Mouse (Mus musculus) heart, postnatal 10 days (tissue): ENCODE measurements around the gene Fat3. TPM values are rescaled to one million over a fixed set of nuclear protein-coding genes. Genes with fewer than 3 reads are reported as not detected.

Source experiments
- DNase-seq, 2 experiments: peaks; one replicate each; pipeline ENCODE4 v3.0.0; 2021
- intact Hi-C: fragments of 180-260 bp; cut with DNase I; formaldehyde crosslinking; loops from one replicate; pipeline ENCODE4 v1.15.1; 2025
- total RNA-seq, 2 experiments: library from RNA; stranded (reverse); gene quantifications; 2 replicates each; pipeline ENCODE4 v1.2.3; 2021

The Fat3 gene
- total RNA-seq, 2 experiments from 2014 or later: 1.3 to 1.4 TPM

DNA sequence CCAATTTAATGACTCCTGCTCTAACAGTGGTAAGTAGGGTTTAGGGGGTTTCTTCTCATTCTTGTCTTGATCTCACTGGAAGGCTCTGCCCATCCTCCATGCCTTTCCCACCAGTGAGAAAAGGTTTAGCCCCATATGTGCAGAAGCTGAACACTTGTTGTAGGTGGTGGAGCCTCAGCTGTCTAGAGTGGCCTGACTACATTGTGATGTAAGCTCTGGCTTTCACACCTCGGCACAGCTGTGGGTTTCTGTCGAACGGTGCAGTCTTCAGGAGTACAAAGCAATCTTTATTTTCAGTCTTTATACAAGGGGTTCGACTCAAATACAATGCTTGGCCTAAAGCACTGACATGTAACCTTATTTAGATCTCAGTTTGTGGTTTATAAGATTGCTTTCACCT, 437.6 kb downstream of the Fat3 start:
- DNase-seq: no peak
- intact Hi-C loops: no loop called here

DNA sequence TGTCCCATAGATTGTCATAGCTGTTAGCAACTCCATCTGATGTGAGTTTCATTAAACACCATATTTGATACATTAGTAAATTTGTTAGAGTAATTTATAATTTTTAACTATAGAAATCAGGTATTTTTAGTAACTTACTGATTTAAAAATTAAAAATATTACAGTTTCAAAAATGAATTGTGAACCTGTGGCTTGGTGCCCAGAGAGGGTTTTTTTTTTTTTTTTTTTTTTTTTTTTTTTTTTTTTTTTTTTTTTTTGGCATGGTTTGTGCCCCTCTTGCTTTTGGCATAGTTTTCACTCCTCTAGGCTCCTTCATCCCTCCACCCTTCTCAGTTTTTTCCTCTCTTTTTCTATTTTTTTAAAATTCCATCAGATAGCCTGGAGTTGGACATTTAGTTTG, 438.6 kb downstream of the Fat3 start:
- no peak for DNase-seq
- intact Hi-C loops: no loop called here

DNA sequence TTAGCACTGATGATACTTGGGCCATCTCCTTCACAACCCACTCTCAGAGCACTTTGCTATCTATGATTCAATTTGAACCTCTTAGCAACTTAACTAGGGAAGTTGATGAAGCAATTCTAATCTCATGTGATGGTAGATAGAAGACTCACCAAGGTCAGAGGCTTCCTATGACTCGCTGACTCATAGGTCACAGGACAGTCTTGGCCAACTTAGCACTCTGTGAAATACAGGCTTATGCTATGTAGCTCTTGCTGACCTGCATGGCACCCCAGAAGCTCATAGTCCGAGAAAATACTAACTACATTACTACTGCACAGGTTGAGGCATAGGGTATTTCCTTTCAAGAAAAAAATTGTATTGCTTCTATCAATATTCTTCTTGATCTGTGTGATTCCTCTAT, 454.4 kb downstream of the Fat3 start:
- DNase-seq: no peak
- intact Hi-C loops: no loop called here

DNA sequence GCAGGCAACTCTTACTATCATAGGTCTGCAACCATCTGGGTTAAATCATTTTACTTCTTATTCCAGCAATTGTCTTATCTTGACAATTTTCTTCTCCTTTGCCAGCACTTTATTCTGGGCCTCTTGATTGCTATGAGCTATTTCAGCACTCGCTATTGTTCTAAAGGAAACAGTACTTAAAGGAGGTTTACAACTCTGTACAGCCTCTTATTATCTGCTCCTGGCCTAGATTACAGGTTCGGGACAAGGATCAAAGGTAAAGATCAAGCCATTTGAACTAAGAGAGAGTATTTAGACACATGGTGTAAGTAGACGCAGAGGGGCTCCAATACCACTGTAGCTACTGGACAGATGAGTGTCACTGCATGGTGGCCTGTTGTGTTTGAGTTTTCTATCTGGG, 463.7 kb downstream of the Fat3 start:
- no peak for DNase-seq
- intact Hi-C loops: no loop called here

DNA sequence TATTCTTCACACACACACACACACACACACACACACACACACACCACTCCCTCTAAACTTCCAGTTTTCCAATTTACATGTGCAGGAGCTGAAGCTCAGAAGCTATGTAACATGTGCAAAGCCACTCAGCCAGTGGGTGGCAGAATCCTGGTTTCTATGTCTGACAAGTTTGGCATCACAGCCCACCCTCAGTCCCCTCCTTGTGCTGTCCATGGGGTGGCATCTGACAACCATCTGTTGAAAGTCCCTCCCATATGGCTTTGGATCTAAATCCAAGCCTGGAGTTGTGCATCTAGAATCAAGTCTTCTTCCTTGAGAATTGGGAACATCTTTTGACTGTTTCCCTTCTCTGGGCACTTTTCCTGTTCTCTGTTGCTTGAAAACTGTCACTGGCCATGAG, 464.7 kb downstream of the Fat3 start:
- intact Hi-C loops: no loop called here
- DNase-seq: no peak

DNA sequence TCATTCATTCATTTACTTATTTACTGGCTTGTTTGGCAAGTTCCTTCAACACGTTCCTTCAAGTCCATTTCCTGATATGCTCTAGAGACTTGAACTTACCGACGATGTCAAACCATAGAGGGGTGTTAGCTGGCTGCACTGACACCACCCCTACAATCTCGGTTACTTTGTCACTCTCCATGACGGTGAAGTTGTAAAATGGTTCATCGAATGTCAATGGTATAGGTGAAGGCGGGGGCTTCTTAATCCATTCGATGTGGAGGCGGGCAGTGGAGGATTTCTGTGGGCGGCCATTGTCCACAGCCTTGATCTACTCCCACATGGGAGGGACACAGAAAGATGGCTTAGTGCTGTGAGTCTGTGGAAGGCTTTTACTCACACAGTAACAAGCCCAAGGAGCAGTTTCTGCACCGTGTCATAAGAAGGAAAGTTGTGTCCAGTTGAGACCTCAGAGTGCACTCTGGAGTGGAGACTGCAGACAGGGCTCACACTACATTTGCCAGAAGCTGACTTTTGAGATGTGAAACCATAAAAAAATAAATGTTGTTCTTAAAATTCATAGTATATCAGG, 471.3 kb downstream of the Fat3 start:
- intact Hi-C loops: loop anchor here (5.0 kb wide), 1 partner anchor 83 kb away; no protein-coding TSS in a partner anchor

DNA sequence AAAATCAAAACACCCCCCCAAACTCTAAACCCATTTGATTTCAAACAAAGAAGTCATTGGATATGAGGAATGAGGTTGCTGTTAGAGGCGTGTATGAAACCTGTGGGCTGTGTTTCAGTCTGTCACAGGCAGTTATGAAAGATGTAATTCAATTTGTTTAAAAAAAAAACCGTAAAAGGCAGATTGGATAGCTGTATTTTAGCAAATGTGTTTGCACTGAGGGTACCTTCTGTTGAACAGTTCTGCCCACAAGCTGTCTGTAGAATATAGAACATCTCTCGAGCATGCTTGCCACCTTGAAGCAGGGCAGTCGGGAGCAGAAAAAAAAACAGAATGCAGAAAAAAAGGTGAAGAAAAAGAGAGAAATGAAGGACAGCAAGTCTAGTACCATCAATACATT, 472.0 kb downstream of the Fat3 start:
- DNase-seq: no peak
- intact Hi-C loops: loop anchor here (5.0 kb wide), 1 partner anchor 83 kb away; no protein-coding TSS in a partner anchor

More for the DNA sequence above, 471.3 kb downstream of the Fat3 start:
- DNase-seq: no peak

DNA sequence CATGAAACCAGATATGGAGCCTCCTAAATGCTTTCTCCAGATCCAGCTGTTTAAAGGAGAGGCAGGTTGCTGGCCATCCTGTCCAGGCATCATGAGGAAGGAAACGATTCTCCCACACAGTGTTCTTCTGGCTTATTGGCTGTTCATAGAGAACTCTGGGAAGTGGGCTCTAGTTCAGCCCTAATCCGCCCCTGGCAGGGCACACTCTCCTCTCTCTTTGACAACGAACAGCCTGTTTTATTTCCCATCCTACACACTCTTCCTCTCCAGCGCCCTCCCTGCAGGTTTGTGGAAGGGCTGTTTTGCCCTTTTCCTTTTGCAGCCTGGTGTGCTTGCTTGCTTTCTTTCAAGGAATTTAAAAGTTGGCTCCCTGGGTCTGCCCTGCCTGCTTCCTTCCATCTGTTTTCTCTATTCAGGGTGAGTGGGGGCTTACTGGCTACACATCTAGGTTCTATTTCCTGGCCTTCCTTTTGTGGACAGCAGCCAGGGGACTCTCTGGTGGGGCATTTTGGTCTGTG, 472.6 kb downstream of the Fat3 start:
- peak; percentile 48 to 49 for DNase-seq
- intact Hi-C loops: loop anchor here (5.0 kb wide), 1 partner anchor 84 kb away; no protein-coding TSS in a partner anchor

DNA sequence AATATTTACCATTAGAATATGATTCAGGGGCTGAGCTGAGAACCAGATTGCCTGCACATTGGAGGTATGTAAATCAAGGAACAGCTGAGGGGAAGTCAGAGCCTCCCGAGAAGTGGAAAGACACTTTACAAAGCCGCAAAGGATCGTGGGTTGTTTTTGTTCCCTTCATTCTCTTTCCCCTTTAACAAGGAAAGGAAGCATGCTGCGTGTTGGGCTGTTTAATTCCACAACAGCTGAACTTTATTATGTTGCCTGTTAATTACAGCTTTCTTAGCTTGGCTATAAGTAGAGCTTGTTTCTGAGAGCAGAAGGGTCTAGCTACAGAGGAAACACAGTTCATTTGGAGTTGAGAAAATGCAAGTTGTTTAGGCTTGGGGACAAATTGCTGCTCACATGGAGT, 475.0 kb downstream of the Fat3 start:
- no peak for DNase-seq
- intact Hi-C loops: loop anchor here (5.0 kb wide), 1 partner anchor 86 kb away; no protein-coding TSS in a partner anchor

DNA sequence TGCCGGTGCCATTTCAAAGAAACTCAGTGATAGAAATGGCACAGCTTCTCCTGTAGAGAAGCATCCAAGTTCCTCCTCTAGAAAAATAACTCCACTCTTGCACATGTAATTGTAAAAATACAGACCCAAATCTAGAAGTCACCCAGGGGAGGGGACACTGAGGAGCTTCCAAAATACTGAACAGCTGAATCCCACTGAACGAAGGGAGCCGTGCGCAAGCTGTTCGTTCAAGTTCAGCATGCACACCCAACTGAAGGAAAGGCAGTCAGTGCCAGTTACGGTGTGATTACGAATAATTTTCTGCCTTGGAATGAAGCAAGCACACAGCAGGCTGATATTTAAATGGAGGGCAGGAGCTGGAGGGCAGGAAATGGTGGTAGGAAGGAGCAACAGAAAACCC, 476.4 kb downstream of the Fat3 start:
- intact Hi-C loops: loop anchor here (5.0 kb wide), 1 partner anchor 88 kb away; no protein-coding TSS in a partner anchor
- DNase-seq: no peak

DNA sequence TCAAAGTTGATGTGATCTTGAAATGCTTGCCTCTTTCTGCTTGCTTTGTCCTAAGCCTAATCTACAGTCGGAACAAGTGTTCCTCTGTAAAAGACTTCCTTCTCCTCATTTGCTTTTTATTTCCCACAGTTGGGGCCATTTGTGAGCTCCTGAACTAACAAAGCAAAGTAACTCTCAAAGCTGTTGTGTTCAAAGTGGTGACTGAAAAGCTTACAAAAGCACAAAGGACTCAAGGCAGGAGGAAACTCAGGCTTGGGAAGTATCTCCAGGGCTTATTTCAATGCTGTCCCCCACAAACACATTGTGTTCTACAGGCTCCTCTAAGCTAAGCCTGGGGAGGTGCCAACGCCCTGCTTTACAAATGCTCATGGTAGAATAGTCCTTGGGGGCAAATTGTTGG, 487.0 kb downstream of the Fat3 start:
- no peak for DNase-seq
- intact Hi-C loops: no loop called here

DNA sequence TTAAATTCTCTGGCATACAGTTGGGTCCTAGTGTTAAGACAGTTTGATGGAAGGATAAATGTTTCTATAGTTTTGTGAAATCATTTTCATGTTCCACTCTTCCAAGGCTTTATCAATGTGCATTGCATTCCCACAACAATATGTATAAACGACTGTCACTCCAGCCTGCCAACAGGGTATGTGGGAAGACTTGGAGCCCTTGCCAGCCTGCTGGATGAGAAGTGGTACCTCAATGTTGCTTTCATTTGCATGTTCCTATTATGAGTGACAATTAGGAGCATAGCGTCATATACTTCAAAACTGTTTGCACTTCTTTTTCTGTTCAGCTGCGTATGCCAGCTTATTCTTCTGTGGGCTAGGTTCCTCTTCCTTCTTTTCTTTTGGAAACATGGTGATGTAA, 489.7 kb downstream of the Fat3 start:
- intact Hi-C loops: no loop called here
- no peak for DNase-seq

DNA sequence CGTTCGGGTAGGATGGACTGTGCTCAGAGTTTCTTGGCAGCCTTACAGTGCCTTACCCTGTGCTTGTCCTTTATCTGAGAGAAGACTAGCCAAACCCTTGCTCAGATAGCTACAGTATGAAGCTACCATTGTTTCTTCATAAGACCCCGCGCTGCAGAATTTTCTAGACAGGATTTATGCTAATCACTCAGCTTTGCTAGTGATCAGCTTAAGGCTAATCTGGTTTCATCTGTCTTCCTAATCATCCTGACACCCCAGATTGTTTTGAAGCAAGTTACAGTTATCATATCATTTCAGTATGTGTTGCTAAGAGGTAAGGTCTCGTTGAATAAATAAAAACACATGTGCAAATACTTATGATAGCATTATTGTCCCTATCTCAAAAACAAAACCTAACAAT, 493.6 kb downstream of the Fat3 start:
- intact Hi-C loops: no loop called here

DNA sequence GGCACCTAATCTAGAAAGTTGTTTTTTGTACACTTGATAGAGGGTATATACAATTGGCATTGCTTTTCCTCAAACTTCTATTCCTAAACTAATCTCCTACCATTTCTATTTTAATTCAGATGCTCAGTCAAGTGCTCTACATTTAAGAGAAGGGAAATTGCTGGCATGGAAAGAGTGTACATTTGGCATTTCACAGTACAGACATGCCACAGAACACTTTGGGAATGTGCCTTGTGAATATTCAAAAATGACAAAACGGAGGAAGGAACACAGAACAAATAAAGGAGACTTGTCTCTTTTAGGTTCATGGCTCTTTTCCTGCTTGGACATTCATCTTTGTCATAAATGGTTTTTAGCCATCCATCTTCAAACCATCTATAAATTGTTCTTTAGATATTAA, 498.1 kb downstream of the Fat3 start:
- intact Hi-C loops: no loop called here
- no peak for DNase-seq

More for the DNA sequence above, 493.6 kb downstream of the Fat3 start:
- no peak for DNase-seq

DNA sequence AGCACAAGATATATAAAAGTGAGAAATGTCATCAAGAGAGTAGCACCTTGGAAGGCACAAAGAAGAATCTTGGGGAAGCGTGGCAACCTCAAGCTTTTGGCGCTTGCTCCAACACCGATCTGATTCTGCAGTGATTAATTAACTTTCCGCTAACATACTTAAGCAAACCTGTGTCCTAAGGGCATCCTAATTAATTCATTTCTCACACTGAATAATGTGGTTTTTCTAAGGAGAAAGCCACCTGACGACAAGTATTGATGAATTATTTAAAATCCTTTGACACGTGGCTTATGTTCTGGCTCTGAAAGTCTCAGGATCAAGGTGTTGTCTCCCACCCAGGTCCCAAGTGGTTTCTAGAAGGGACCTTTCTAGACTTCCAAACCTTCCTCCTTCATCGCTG, 506.3 kb downstream of the Fat3 start:
- intact Hi-C loops: no loop called here
- DNase-seq: no peak

DNA sequence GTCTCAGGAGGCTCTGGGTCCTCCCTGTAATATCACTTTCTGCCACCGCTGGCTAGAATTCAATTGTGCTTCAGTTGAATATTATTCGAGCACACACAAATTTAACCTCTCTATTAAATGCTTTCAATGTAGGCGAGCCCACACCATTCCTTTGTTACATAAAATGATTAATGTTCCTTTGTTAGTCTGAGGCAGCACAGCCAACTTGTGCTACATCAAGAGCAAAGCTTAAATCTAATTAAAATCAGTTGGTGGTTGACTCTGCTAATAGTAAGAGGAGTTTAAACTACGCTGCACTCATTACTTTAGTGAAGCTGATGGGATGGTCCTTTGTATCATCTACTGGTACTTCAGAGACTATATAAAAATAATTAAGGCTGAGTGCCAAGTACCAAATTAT, 506.9 kb downstream of the Fat3 start:
- DNase-seq: no peak
- intact Hi-C loops: no loop called here

DNA sequence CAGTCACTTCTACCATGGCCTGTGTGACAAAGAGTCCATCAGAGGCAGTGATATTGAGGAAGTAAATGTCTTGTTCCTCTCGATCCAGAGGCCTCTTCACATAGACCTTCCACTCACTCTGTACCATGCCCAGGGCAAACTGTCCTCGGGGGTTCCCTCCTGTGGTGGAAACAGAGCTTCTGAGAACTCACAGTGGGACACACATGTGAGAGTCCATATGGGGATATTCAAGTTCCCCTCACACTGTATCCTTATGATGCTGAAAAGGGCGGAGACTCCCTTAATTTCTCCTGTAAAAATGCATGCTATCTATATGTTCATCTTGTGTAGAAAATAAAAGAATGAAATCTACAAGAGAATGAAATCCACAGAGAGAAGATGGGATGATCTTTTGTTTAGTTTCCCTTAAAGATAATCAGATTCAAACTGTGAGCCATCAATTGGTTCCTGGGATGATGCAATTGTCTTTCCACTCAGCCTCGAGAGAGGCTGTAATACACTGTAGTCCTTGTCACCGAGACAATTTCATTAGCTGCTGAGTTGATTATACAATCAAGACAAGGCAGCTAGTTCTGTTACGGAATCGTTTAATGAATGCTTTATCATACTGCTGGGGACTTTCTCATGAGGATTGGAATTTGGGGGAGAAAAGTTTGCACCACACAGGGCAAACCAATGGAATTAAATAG, 508.8 kb downstream of the Fat3 start:
- intact Hi-C loops: no loop called here
- no peak for DNase-seq

DNA sequence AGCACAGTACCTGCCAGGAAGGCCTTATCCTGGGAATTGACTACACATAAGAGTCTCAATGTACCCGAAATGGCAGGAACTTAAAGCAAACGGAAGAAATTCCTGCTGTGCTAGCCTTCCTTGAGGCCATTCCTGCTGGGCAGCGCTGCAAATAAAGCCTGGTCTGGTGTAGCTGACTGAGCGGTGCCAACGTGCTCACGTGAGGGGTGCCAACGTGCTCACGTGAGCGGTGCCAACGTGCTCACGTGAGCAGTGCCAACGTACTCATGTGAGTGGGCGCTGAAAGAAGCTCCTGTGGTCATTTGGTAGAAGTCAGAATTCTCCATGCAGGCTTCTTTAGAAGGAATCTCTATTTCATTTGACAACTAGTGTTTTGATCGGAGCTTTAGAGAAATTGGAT, 522.8 kb downstream of the Fat3 start:
- no peak for DNase-seq
- intact Hi-C loops: no loop called here

DNA sequence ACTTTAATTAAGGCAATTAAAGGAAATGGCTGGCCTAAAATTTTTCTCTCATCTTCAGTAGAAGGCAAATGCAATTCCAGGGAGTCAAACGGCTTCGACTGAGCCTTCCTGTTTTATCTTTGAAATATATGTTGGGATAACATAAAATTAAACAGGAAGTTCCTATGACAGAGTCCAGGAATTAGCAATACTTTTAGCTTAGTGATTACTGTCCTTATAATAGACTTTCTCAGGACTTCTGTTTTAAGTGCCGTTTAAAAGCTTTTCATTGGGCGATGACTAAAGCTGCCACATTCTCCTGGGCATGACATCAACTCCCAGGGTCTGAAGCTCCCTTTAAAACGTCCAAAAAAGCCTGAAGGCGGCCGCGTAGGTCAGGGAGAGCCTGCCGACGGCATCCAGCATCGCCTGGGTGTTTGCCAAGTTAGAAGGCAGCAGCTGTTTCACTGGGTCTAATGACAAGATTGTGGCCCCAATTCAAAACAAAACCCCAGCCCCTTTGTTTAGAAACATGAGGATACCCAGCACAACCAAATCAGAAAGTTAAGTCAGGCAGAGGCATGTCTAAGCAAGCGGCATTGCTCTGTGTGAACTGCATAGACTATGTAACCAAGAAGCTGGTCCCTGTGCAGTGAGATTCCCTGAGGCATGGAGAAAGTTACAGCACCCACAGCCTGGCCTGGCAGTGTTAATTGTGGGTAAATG, 524.0 kb downstream of the Fat3 start:
- intact Hi-C loops: no loop called here
- DNase-seq: peak; percentile 35 to 41

DNA sequence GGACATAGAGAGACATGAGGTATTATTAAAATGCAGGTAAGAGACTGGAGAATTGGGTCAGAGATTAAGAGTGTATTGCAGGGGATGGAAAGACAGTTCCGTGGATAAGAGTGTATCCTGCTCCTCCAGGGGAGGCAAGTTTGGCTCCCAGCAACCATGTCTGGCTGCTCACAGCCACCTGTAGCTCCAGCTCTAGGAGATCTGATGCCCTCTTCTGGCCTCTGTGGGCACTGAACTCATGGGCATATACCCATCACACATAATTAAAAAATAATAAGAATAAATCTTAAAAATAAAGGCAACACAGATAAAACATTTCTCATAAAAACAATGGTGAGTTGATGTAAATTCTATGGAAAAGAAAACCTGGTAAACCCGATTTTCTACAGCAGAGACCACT, 525.1 kb downstream of the Fat3 start:
- intact Hi-C loops: no loop called here
- DNase-seq: no peak

DNA sequence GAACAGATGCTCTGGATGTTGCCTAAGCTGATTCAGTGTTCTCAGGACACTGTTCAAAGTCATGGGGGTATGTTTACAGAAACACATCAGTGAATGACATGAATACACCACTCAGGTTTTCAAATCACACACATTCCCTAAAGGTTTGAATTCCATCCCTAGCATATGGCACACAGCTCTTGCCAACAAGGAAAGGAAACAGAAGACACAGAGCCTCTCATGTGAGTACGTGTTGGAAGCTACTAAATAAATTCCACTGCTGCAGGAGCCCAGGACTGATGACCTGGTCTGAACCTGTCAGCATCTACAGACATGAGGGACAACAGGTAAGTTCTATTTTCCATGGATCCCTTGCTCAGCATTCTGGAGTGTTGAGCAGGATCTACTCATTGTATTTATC, 528.9 kb downstream of the Fat3 start:
- DNase-seq: no peak
- intact Hi-C loops: no loop called here

DNA sequence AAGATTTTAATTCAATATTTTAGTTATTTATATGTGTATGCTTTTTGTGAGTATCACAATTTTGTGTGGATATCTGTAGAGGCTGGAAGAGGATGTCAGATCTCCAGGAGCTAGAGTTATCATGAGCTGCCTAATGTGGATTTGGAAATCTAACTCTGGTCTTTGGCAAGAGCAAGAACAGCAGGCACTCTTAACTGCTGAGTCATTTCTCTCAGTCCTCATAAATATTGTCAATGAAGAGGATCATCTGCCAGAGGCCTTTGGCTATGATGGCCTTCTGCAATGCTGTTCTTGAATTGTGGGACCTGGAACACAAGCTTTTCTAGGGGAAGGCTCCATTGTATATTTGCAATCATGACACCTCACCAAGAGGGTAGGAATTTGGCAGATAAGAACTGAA, 529.7 kb downstream of the Fat3 start:
- intact Hi-C loops: no loop called here
- DNase-seq: no peak
